Mouse (Mus musculus): Measurements from ENCODE around the gene Map4k5. TPM values are rescaled to one million over a fixed set of nuclear protein-coding genes. Genes with fewer than 3 reads are reported as not detected.

Map4k5 gene
- polyA plus RNA-seq, 1 experiment: 107 TPM

GRCm38 (mm10) chr12:69813596-69813995, 79.4 kb downstream of the Map4k5 start:
- H3K4me3 ChIP-seq (ENCODE audit: low read depth, low read length): no peak overlapping the region
- peaks cover 13% of the 10 kb centered on the region for H3K36me3 ChIP-seq (ENCODE audit: control insufficient read depth, insufficient read depth, low read length, poor library complexity, severe bottlenecking)
- no peak overlapping the region for H3K27ac ChIP-seq (ENCODE audit: insufficient read depth, low read length)
- H3K9ac ChIP-seq (ENCODE audit: low read depth, poor library complexity, severe bottlenecking): no peak overlapping the region
- no peaks in the 10 kb centered on the region for H3K9me3 ChIP-seq (replicated peaks; ENCODE audit: control insufficient read depth, insufficient read depth, low read length, poor library complexity, severe bottlenecking)
- H3K27me3 ChIP-seq (ENCODE audit: control insufficient read depth, insufficient read depth, low read length, poor library complexity, severe bottlenecking): no peaks in the 10 kb centered on the region
- no peaks in the 10 kb centered on the region for H3K4me1 ChIP-seq (ENCODE audit: control insufficient read depth, insufficient read depth, low read length)
- TF ChIP-seq CTCF (IDR thresholded peaks at IDR 0.05; ENCODE audit: low read depth, low read length) (no peak), EP300 (IDR thresholded peaks at IDR 0.05; ENCODE audit: insufficient read depth, low read depth, low read length) (no peak), POLR2A (IDR thresholded peaks at IDR 0.05; ENCODE audit: insufficient read depth, low read length) (no peak)

- Histone ChIP-seq H3K9ac (ENCODE audit: low read depth, poor library complexity, severe bottlenecking) (no peak overlapping the region), H3K36me3 (ENCODE audit: control insufficient read depth, insufficient read depth, low read length, poor library complexity, severe bottlenecking) (peaks cover 13% of the 10 kb centered on the region), H3K9me3 (replicated peaks; ENCODE audit: control insufficient read depth, insufficient read depth, low read length, poor library complexity, severe bottlenecking) (no peaks in the 10 kb centered on the region), H3K27ac (ENCODE audit: insufficient read depth, low read length) (no peak overlapping the region), H3K4me3 (ENCODE audit: low read depth, low read length) (no peak overlapping the region), H3K4me1 (ENCODE audit: control insufficient read depth, insufficient read depth, low read length) (no peaks in the 10 kb centered on the region), H3K27me3 (ENCODE audit: control insufficient read depth, insufficient read depth, low read length, poor library complexity, severe bottlenecking) (no peaks in the 10 kb centered on the region)
- no peak for TF ChIP-seq EP300 (IDR thresholded peaks at IDR 0.05; ENCODE audit: insufficient read depth, low read depth, low read length)
- no peak for TF ChIP-seq CTCF (IDR thresholded peaks at IDR 0.05; ENCODE audit: low read depth, low read length)
- no peak for TF ChIP-seq POLR2A (IDR thresholded peaks at IDR 0.05; ENCODE audit: insufficient read depth, low read length)
Measured at GRCm38 (mm10) chr12:69812986-69813385, 80.0 kb downstream of the Map4k5 start.

GRCm38 (mm10) chr12:69811976-69812375, 81.0 kb downstream of the Map4k5 start:
- Histone ChIP-seq H3K4me3 (ENCODE audit: low read depth, low read length) (no peak overlapping the region), H3K27me3 (ENCODE audit: control insufficient read depth, insufficient read depth, low read length, poor library complexity, severe bottlenecking) (no peaks in the 10 kb centered on the region), H3K9me3 (replicated peaks; ENCODE audit: control insufficient read depth, insufficient read depth, low read length, poor library complexity, severe bottlenecking) (no peaks in the 10 kb centered on the region), H3K27ac (ENCODE audit: insufficient read depth, low read length) (no peak overlapping the region), H3K36me3 (ENCODE audit: control insufficient read depth, insufficient read depth, low read length, poor library complexity, severe bottlenecking) (peaks cover 13% of the 10 kb centered on the region), H3K4me1 (ENCODE audit: control insufficient read depth, insufficient read depth, low read length) (no peaks in the 10 kb centered on the region), H3K9ac (ENCODE audit: low read depth, poor library complexity, severe bottlenecking) (no peak overlapping the region)
- no peak for TF ChIP-seq CTCF (IDR thresholded peaks at IDR 0.05; ENCODE audit: low read depth, low read length)
- no peak for TF ChIP-seq POLR2A (IDR thresholded peaks at IDR 0.05; ENCODE audit: insufficient read depth, low read length)
- TF ChIP-seq EP300 (IDR thresholded peaks at IDR 0.05; ENCODE audit: insufficient read depth, low read depth, low read length): no peak

GRCm38 (mm10) chr12:69809439-69809838, 83.6 kb downstream of the Map4k5 start:
- H3K36me3 ChIP-seq (ENCODE audit: control insufficient read depth, insufficient read depth, low read length, poor library complexity, severe bottlenecking): no peaks in the 10 kb centered on the region
- no peak overlapping the region for H3K9ac ChIP-seq (ENCODE audit: low read depth, poor library complexity, severe bottlenecking)
- H3K27me3 ChIP-seq (ENCODE audit: control insufficient read depth, insufficient read depth, low read length, poor library complexity, severe bottlenecking): no peaks in the 10 kb centered on the region

GRCm38 (mm10) chr12:69807399-69807985, 85.5 kb downstream of the Map4k5 start:
- TF ChIP-seq EP300 (IDR thresholded peaks at IDR 0.05; ENCODE audit: insufficient read depth, low read depth, low read length) (0 out of 2 replicates have a peak, but pooled peaks have one; percentile 52), CTCF (IDR thresholded peaks at IDR 0.05; ENCODE audit: low read depth, low read length) (no peak)
- no peak overlapping the region for H3K27ac ChIP-seq (ENCODE audit: insufficient read depth, low read length)
- H3K9ac ChIP-seq (ENCODE audit: low read depth, poor library complexity, severe bottlenecking): no peak overlapping the region
- no peak overlapping the region for H3K4me3 ChIP-seq (ENCODE audit: low read depth, low read length)
- H3K27me3 ChIP-seq (ENCODE audit: control insufficient read depth, insufficient read depth, low read length, poor library complexity, severe bottlenecking): no peaks in the 10 kb centered on the region
- H3K9me3 ChIP-seq (replicated peaks; ENCODE audit: control insufficient read depth, insufficient read depth, low read length, poor library complexity, severe bottlenecking): no peaks in the 10 kb centered on the region
- H3K36me3 ChIP-seq (ENCODE audit: control insufficient read depth, insufficient read depth, low read length, poor library complexity, severe bottlenecking): no peaks in the 10 kb centered on the region
- H3K4me1 ChIP-seq (ENCODE audit: control insufficient read depth, insufficient read depth, low read length): no peaks in the 10 kb centered on the region

More at GRCm38 (mm10) chr12:69809439-69809838, 83.6 kb downstream of the Map4k5 start:
- Histone ChIP-seq H3K4me1 (ENCODE audit: control insufficient read depth, insufficient read depth, low read length) (no peaks in the 10 kb centered on the region), H3K27ac (ENCODE audit: insufficient read depth, low read length) (no peak overlapping the region), H3K9me3 (replicated peaks; ENCODE audit: control insufficient read depth, insufficient read depth, low read length, poor library complexity, severe bottlenecking) (no peaks in the 10 kb centered on the region), H3K4me3 (ENCODE audit: low read depth, low read length) (no peak overlapping the region)
- no peak for TF ChIP-seq POLR2A (IDR thresholded peaks at IDR 0.05; ENCODE audit: insufficient read depth, low read length)
- no peak for TF ChIP-seq CTCF (IDR thresholded peaks at IDR 0.05; ENCODE audit: low read depth, low read length)
- TF ChIP-seq EP300 (IDR thresholded peaks at IDR 0.05; ENCODE audit: insufficient read depth, low read depth, low read length): 0 out of 2 replicates have a peak, but pooled peaks have one; percentile 22

- no peaks in the 10 kb centered on the region for H3K36me3 ChIP-seq (ENCODE audit: control insufficient read depth, insufficient read depth, low read length, poor library complexity, severe bottlenecking)
- no peak overlapping the region for H3K9ac ChIP-seq (ENCODE audit: low read depth, poor library complexity, severe bottlenecking)
- TF ChIP-seq EP300 (IDR thresholded peaks at IDR 0.05; ENCODE audit: insufficient read depth, low read depth, low read length): no peak
- no peak for TF ChIP-seq CTCF (IDR thresholded peaks at IDR 0.05; ENCODE audit: low read depth, low read length)
- TF ChIP-seq POLR2A (IDR thresholded peaks at IDR 0.05; ENCODE audit: insufficient read depth, low read length): no peak
- H3K27ac ChIP-seq (ENCODE audit: insufficient read depth, low read length): no peak overlapping the region
- no peaks in the 10 kb centered on the region for H3K4me1 ChIP-seq (ENCODE audit: control insufficient read depth, insufficient read depth, low read length)
- H3K27me3 ChIP-seq (ENCODE audit: control insufficient read depth, insufficient read depth, low read length, poor library complexity, severe bottlenecking): no peaks in the 10 kb centered on the region
- no peaks in the 10 kb centered on the region for H3K9me3 ChIP-seq (replicated peaks; ENCODE audit: control insufficient read depth, insufficient read depth, low read length, poor library complexity, severe bottlenecking)
- no peak overlapping the region for H3K4me3 ChIP-seq (ENCODE audit: low read depth, low read length)
Measured at GRCm38 (mm10) chr12:69805148-69805547, 87.9 kb downstream of the Map4k5 start.

Measured in ES-Bruce4 (cell line).